Mouse (Mus musculus): ENCODE data around the gene Zdhhc20.
"Not testable (repeated sequence)": the region's sequence is repeated elsewhere in the genome, so short reads cannot be mapped to it uniquely, and the experiment has no call there.

Zdhhc20 gene

GRCm38 (mm10) chr14:57890011-57890842, at the start of gene Zdhhc20:
Gene Zdhhc20 (minus strand): TSS chr14:57890276.
- DNase-seq = peak; percentile 95

- DNase-seq = no peak
Observed at GRCm38 (mm10) chr14:57937297-57937696, 47.2 kb upstream of the Zdhhc20 start.

GRCm38 (mm10) chr14:57934666-57935065, 44.6 kb upstream of the Zdhhc20 start:
- no peak for DNase-seq

- no peak for DNase-seq
Observed at GRCm38 (mm10) chr14:57933608-57934007, 43.5 kb upstream of the Zdhhc20 start.

GRCm38 (mm10) chr14:57932881-57933443, 42.9 kb upstream of the Zdhhc20 start:
- DNase-seq = no peak

GRCm38 (mm10) chr14:57921428-57922131, 31.5 kb upstream of the Zdhhc20 start:
- no peak for DNase-seq

- no peak for DNase-seq
Observed at GRCm38 (mm10) chr14:57920568-57921310, 30.7 kb upstream of the Zdhhc20 start.

GRCm38 (mm10) chr14:57919148-57919875, 29.2 kb upstream of the Zdhhc20 start:
- DNase-seq = no peak

- no peak for DNase-seq
Observed at GRCm38 (mm10) chr14:57915341-57915740, 25.3 kb upstream of the Zdhhc20 start.

GRCm38 (mm10) chr14:57912211-57913007, 22.3 kb upstream of the Zdhhc20 start:
- DNase-seq = not testable (repeated sequence)

GRCm38 (mm10) chr14:57911787-57912186, 21.7 kb upstream of the Zdhhc20 start:
- not testable (repeated sequence) for DNase-seq

GRCm38 (mm10) chr14:57911316-57911715, 21.2 kb upstream of the Zdhhc20 start:
- no peak for DNase-seq

- DNase-seq = peak; percentile 78
Observed at GRCm38 (mm10) chr14:57910501-57911068, 20.5 kb upstream of the Zdhhc20 start.

GRCm38 (mm10) chr14:57909297-57909696, 19.2 kb upstream of the Zdhhc20 start:
- DNase-seq = no peak

- no peak for DNase-seq
Observed at GRCm38 (mm10) chr14:57908431-57908830, 18.4 kb upstream of the Zdhhc20 start.

- DNase-seq = no peak
Observed at GRCm38 (mm10) chr14:57901998-57902397, 11.9 kb upstream of the Zdhhc20 start.

GRCm38 (mm10) chr14:57896882-57897281, 6.8 kb upstream of the Zdhhc20 start:
- no peak for DNase-seq

GRCm38 (mm10) chr14:57896088-57896871, 6.2 kb upstream of the Zdhhc20 start:
- not testable (repeated sequence) for DNase-seq

- DNase-seq = no peak
Observed at GRCm38 (mm10) chr14:57894346-57894745, 4.3 kb upstream of the Zdhhc20 start.

GRCm38 (mm10) chr14:57892961-57893360, 2.9 kb upstream of the Zdhhc20 start:
- no peak for DNase-seq

Data from right cerebral cortex, postnatal 14 days (tissue).